Mouse (Mus musculus) neural tube, embryonic 11.5 days (tissue): ENCODE measurements around the gene Anxa3. TPM values are rescaled to one million over a fixed set of nuclear protein-coding genes. Genes with fewer than 3 reads are reported as not detected.

Experiments
- ATAC-seq: fragments of 200-750 bp; cut with Nextera tagmentation; 2 replicates; pipeline ENCODE4 v1.8.0; 2017; ENCODE audit warnings: moderate number of reproducible peaks, mild to moderate bottlenecking, moderate TSS enrichment, moderate library complexity; ENCODE audit not compliant: insufficient read depth, low FRiP score, low TSS enrichment
- DNase-seq: peaks from one replicate; pipeline ENCODE4 v3.0.0-alpha.2; 2015; ENCODE audit warnings: low spot score
- H3K27ac ChIP-seq: fragments of 300-500 bp; sonication (generic); 2 replicates; pipeline ENCODE4 v1.5.1; 2014; ENCODE audit warnings: low read depth, mild to moderate bottlenecking, low read length
- H3K27me3 ChIP-seq: fragments of 300-500 bp; sonication (generic); 2 replicates; pipeline ENCODE4 v1.6.1; 2014; ENCODE audit warnings: mild to moderate bottlenecking, low read length, mixed read lengths; ENCODE audit not compliant: control insufficient read depth, insufficient read depth
- H3K36me3 ChIP-seq: fragments of 300-500 bp; sonication (generic); 2 replicates; pipeline ENCODE4 v1.6.1; 2014; ENCODE audit warnings: mild to moderate bottlenecking, low read length, moderate library complexity, mixed read lengths; ENCODE audit not compliant: control insufficient read depth, insufficient read depth
- H3K4me1 ChIP-seq: fragments of 300-500 bp; sonication (generic); 2 replicates; pipeline ENCODE4 v1.6.1; 2014; ENCODE audit warnings: low read length, mixed read lengths; ENCODE audit not compliant: control insufficient read depth, insufficient read depth
- H3K4me2 ChIP-seq: fragments of 300-500 bp; sonication (generic); 2 replicates; pipeline ENCODE4 v1.6.1; 2014; ENCODE audit warnings: low read depth, mild to moderate bottlenecking, moderate library complexity
- H3K4me3 ChIP-seq: fragments of 300-500 bp; sonication (generic); 2 replicates; pipeline ENCODE4 v1.5.1; 2014; ENCODE audit warnings: low read depth, low read length
- H3K9ac ChIP-seq: fragments of 300-500 bp; sonication (generic); 2 replicates; pipeline ENCODE4 v1.6.1; 2014; ENCODE audit warnings: mild to moderate bottlenecking, low read length
- H3K9me3 ChIP-seq: fragments of 300-500 bp; sonication (generic); 2 replicates; pipeline ENCODE4 v1.6.1; 2016; ENCODE audit warnings: low read length; ENCODE audit not compliant: control insufficient read depth
- WGBS: fragments of 180-500 bp; shearing (Covaris S2); extraction: QIAGEN DNeasy Blood & Tissue Kit; methylation state at CpG from one replicate; pipeline ENCODE4 v1.1.7; 2014; 5-methylcytosine and 5-hydroxymethylcytosine counted together
- polyA plus RNA-seq: library from polyadenylated mRNA; unstranded; fragments of >200 nt; fragmentation: Nextera tagmentation; extraction: Ambion mirVana; gene quantifications from 2 replicates; pipeline ENCODE4 v1.2.1, GENCODE M21; 2014

The Anxa3 gene
- polyA plus RNA-seq, 1 experiment from 2014 or later: 32.5 TPM

GRCm38 (mm10) chr5:96885202-96885601 is 92.1 kb downstream of the Anxa3 start:
- H3K36me3 ChIP-seq: no peaks in the 10 kb centered on the region
- H3K4me2 ChIP-seq: no peak overlapping the region
- H3K27ac ChIP-seq: no peak overlapping the region
- WGBS: 88% methylated on average over 7 of the region's 7 CpGs
- no peak overlapping the region for H3K4me3 ChIP-seq
- no peaks in the 10 kb centered on the region for H3K9me3 ChIP-seq
- ATAC-seq (no peak), DNase-seq (no peak)
- no peaks in the 10 kb centered on the region for H3K27me3 ChIP-seq
- H3K9ac ChIP-seq: no peak overlapping the region
- no peaks in the 10 kb centered on the region for H3K4me1 ChIP-seq

- 91% methylated on average over 3 of the region's 3 CpGs for WGBS
- ATAC-seq (no peak), DNase-seq (no peak)
These were observed 95.3 kb downstream of the Anxa3 start for GRCm38 (mm10) chr5:96888396-96888795.

GRCm38 (mm10) chr5:96890367-96890766 is 97.2 kb downstream of the Anxa3 start:
- no peaks in the 10 kb centered on the region for H3K4me1 ChIP-seq
- no peak overlapping the region for H3K4me3 ChIP-seq
- ATAC-seq (no peak), DNase-seq (no peak)
- H3K4me2 ChIP-seq: no peak overlapping the region
- H3K27me3 ChIP-seq: no peaks in the 10 kb centered on the region
- no peak overlapping the region for H3K9ac ChIP-seq
- H3K27ac ChIP-seq: no peak overlapping the region
- 82% methylated on average over 5 of the region's 5 CpGs for WGBS
- H3K36me3 ChIP-seq: no peaks in the 10 kb centered on the region
- H3K9me3 ChIP-seq: no peaks in the 10 kb centered on the region

More at GRCm38 (mm10) chr5:96888396-96888795, 95.3 kb downstream of the Anxa3 start:
- H3K4me3 ChIP-seq: no peak overlapping the region
- H3K27ac ChIP-seq: no peak overlapping the region
- no peak overlapping the region for H3K9ac ChIP-seq
- H3K27me3 ChIP-seq: no peaks in the 10 kb centered on the region
- no peak overlapping the region for H3K4me2 ChIP-seq
- no peaks in the 10 kb centered on the region for H3K9me3 ChIP-seq
- no peaks in the 10 kb centered on the region for H3K36me3 ChIP-seq
- no peaks in the 10 kb centered on the region for H3K4me1 ChIP-seq

Other genes with a start within 250 kb of the Anxa3 start
- 10.0 and 11.2 TPM in 2 replicates for gene Bmp2k, start 204.3 kb downstream of the Anxa3 start, polyA plus RNA-seq